Mouse (Mus musculus): ENCODE results near the gene Foxn2.

DNA sequence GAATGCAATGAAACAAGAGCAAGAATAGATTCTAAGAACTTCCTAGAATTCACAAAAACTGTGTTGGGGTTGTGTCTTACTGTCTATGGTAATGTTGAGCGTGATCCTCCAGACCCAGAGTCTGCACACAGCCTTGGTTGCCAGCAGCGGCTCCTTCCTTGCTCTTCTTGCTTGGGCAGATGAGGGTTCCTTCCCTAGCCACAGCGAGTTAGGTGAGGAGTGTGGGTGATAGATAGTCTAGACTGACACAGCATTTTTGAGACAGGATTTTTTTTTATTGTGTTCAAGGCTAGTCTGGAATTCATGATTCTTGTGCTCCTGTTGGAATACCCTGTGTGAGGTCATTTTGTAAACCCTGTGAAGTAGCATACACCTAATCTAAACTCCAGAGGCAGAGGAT is 41.1 kb downstream of the Foxn2 start:
- TF ChIP-seq CTCF (IDR thresholded peaks at IDR 0.05) (no peak), EP300 (IDR thresholded peaks at IDR 0.05) (no peak)
